Mouse (Mus musculus) liver, adult 2 months (tissue): ENCODE results near the gene Hnrnpa3. TPM values are rescaled to one million over a fixed set of nuclear protein-coding genes. Genes with fewer than 3 reads are reported as not detected.

Source experiments
- DNase-seq: peaks from one replicate; pipeline ENCODE4 v3.0.0-alpha.2; 2011; ENCODE audit warnings: low read depth, low spot score; ENCODE audit errors: extremely low read depth
- H3K27ac ChIP-seq: fragments of 200-500 bp; replicated peaks from 2 replicates; pipeline ENCODE4 v1.5.1; 2012; ENCODE audit warnings: low read depth, mild to moderate bottlenecking, control low read depth, inconsistent platforms, low read length; ENCODE audit not compliant: insufficient read depth
- H3K27me3 ChIP-seq: fragments of 200-500 bp; 2 replicates; pipeline ENCODE4 v1.6.1; 2012; ENCODE audit warnings: mild to moderate bottlenecking, moderate library complexity, low read length, inconsistent platforms; ENCODE audit not compliant: control insufficient read depth, insufficient read depth
- H3K36me3 ChIP-seq: fragments of 200-500 bp; 2 replicates; pipeline ENCODE4 v1.6.1; 2012; ENCODE audit warnings: low read length, inconsistent platforms; ENCODE audit not compliant: control insufficient read depth, insufficient read depth
- H3K4me1 ChIP-seq: fragments of 200-500 bp; 2 replicates; pipeline ENCODE4 v1.6.1; 2011; ENCODE audit warnings: low read length; ENCODE audit not compliant: control insufficient read depth, insufficient read depth
- H3K4me3 ChIP-seq: fragments of 200-500 bp; 2 replicates; pipeline ENCODE4 v1.5.1; 2011; ENCODE audit warnings: low read depth, mild to moderate bottlenecking, control low read depth, low read length, moderate library complexity; ENCODE audit not compliant: insufficient read depth
- H3K79me2 ChIP-seq: fragments of 200-500 bp; 2 replicates; pipeline ENCODE4 v1.6.1; 2012; ENCODE audit warnings: inconsistent platforms, mild to moderate bottlenecking, low read length, moderate library complexity; ENCODE audit not compliant: control insufficient read depth, insufficient read depth
- H3K9ac ChIP-seq: fragments of 200-500 bp; 2 replicates; pipeline ENCODE4 v1.6.1; 2012; ENCODE audit warnings: low read depth, mild to moderate bottlenecking, control low read depth, inconsistent platforms, low read length
- CTCF ChIP-seq: fragments of 200-500 bp; IDR thresholded peaks from 2 replicates; pipeline ENCODE4 v1.5.1; 2011; ENCODE audit warnings: low read depth, low read length, control low read depth
- POLR2A ChIP-seq: fragments of 200-500 bp; IDR thresholded peaks from 2 replicates; pipeline ENCODE4 v1.6.1; 2011; ENCODE audit warnings: low read length, control low read depth; ENCODE audit not compliant: insufficient read depth; ENCODE audit errors: extremely low read depth
- WGBS: fragments of 180-500 bp; shearing (Covaris S2); methylation state at CpG from one replicate; pipeline ENCODE4 v1.1.7; 2018; 5-methylcytosine and 5-hydroxymethylcytosine counted together
- polyA plus RNA-seq: library from polyadenylated mRNA; depleted of rRNA; stranded (reverse); fragments of >200 nt; gene quantifications from 2 replicates; pipeline ENCODE4 v1.2.3, GENCODE M21; 2012
- total RNA-seq: library from RNA; depleted of rRNA; stranded (reverse); fragments of >200 nt; gene quantifications from 2 replicates; pipeline ENCODE4 v1.2.3, GENCODE M21; 2014

Gene Hnrnpa3
- total and polyA plus RNA-seq, 2 experiments = 13.9 to 45.5 TPM

DNA sequence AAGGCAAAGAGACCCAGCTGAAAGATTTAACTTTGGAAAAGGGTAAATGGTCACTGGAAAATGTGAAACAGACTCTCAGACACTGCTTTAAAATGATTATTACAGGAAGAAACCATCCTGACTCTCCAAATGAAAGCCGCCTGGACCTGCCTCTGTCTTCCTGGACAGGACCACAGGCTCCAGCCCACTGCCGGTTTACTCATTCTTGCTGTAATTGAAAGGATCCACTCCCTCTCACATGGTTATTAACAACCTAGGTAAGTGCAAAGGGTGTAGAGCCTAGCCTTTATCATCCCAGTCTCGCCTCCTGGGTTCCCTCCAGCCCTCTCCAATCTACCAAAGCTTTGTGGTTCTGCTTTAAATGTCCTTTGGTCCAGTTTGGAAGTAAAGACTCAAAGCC, 42.1 kb downstream of the Hnrnpa3 start:
- H3K4me1 ChIP-seq = peaks cover 45% of the 10 kb centered on the region
- DNase-seq = no peak
- H3K79me2 ChIP-seq = peaks cover 47% of the 10 kb centered on the region; the same call in 1 of the 2 replicates
- H3K36me3 ChIP-seq = no peaks in the 10 kb centered on the region
- 0 out of 2 replicates have a peak overlapping the region, but pooled peaks have one; percentile 35 for H3K9ac ChIP-seq
- 25% methylated on average over 3 of the region's 3 CpGs for WGBS
- no peaks in the 10 kb centered on the region for H3K27me3 ChIP-seq
- no peak overlapping the region for H3K4me3 ChIP-seq
- H3K27ac ChIP-seq = peak overlapping the region; percentile 49
- TF ChIP-seq CTCF (no peak), POLR2A (no peak)

DNA sequence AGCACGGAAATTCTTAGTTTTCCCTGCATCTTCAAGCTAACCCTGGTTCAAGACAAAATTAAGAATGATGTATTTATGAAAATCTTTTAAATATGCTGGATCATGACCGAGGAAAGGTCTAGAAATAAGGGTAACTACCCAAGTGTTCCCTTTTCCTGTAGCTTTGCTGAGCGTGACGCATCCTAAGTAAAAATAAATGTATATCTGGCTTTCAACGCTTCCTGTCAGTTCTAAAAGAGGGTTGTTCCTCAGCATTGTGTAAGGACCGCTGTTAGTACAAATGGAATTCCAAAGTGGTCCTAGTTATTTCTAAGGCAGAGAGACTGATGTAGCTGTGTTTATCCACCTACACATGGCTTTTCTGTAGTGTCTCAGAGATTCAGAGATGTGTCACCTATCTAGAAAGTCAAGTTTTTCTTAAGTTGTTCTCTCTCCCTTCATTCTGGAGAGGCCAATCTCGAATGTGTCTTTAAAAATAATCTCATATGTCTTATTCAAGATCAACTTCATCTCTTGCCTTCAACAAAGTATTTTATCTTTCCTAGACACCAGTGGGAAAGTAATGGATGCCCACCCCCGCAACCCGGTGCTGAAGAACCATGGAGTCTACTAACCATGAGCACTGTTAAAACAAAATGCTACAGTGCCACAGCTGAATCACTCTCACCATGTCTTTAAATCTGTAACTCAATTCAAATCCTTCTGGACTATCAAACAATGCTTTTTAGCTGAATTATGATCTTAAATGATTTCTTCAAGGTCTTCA, 42.9 kb downstream of the Hnrnpa3 start:
- H3K27me3 ChIP-seq = no peaks in the 10 kb centered on the region
- H3K4me3 ChIP-seq = peak overlapping the region; percentile 33; the same call in 1 of the 2 replicates
- peak; percentile 15 for DNase-seq
- H3K27ac ChIP-seq = peak overlapping the region; percentile 48
- TF ChIP-seq CTCF = no peak
- TF ChIP-seq POLR2A = no peak
- no peaks in the 10 kb centered on the region for H3K36me3 ChIP-seq
- H3K9ac ChIP-seq = peak overlapping the region; percentile 46; the same call in 1 of the 2 replicates
- peaks cover 39% of the 10 kb centered on the region; the same call in 1 of the 2 replicates for H3K79me2 ChIP-seq
- 30% methylated on average over 9 of the region's 9 CpGs for WGBS
- peaks cover 41% of the 10 kb centered on the region for H3K4me1 ChIP-seq

DNA sequence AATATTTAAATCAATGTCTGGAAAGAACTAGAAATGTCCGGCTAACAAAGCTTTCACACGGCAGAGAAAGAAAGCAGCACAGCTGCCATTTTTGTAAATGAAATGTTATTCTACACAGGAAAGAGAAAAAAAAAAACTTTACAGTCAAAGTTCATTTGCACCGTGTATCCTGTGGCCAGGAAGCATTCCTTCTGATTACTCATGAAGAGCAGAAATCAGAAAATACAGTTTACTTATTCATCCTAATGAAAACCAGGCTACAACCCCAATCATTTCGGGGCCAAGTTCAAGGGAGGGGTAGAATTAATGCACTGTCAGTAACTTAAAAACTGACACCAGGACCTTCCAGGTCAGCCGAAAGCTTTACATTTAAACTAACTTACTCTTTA, 43.5 kb downstream of the Hnrnpa3 start:
- peak overlapping the region; percentile 96 for H3K4me3 ChIP-seq
- DNase-seq = no peak
- H3K36me3 ChIP-seq = no peaks in the 10 kb centered on the region
- TF ChIP-seq CTCF = no peak
- no peak for TF ChIP-seq POLR2A
- peak overlapping the region; percentile 70 for H3K9ac ChIP-seq
- 0% methylated on average over 5 of the region's 5 CpGs for WGBS
- H3K4me1 ChIP-seq = peaks cover 40% of the 10 kb centered on the region
- H3K27me3 ChIP-seq = no peaks in the 10 kb centered on the region
- H3K27ac ChIP-seq = peak overlapping the region; percentile 99
- H3K79me2 ChIP-seq = peaks cover 34% of the 10 kb centered on the region; the same call in 1 of the 2 replicates

DNA sequence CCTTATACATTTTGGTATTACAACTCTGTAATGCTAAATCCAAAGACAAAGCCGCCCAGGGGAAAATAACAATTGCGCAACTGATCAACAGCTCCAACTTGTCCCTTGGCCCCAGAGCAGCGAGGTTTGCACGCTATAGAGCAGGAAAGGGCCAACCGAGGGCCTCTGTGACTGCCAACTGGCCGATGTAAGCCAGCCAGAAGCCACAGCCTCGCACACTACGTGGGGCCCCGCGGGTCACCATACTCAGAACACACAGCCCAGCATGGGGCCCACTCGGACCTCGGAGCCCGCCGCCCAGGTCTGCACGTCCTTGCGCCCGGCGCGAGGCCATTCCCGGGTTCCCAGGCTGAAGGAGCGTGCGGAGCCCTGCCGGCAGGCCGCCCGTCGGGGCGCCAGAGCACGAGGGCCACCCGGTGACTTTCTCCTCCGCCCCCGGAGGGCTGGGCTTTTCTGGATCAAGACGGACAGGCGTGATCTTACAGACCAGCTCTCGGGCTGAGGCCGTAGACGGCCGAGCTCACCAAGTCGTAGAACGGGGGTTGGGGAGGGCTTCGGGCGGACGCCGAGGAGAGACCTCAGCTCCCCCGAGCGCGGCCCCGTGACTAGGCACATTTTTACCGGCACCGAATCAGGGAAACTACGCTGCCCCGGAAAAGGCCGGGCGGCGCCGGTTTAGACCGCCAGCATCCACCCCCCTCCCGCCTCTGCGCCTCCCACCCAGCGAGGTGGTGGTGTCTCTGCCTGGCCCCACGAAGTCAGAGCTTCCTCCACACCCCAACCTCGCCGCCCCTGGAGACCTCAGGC, 44.5 kb downstream of the Hnrnpa3 start:
- peaks cover 33% of the 10 kb centered on the region for H3K4me1 ChIP-seq

DNA sequence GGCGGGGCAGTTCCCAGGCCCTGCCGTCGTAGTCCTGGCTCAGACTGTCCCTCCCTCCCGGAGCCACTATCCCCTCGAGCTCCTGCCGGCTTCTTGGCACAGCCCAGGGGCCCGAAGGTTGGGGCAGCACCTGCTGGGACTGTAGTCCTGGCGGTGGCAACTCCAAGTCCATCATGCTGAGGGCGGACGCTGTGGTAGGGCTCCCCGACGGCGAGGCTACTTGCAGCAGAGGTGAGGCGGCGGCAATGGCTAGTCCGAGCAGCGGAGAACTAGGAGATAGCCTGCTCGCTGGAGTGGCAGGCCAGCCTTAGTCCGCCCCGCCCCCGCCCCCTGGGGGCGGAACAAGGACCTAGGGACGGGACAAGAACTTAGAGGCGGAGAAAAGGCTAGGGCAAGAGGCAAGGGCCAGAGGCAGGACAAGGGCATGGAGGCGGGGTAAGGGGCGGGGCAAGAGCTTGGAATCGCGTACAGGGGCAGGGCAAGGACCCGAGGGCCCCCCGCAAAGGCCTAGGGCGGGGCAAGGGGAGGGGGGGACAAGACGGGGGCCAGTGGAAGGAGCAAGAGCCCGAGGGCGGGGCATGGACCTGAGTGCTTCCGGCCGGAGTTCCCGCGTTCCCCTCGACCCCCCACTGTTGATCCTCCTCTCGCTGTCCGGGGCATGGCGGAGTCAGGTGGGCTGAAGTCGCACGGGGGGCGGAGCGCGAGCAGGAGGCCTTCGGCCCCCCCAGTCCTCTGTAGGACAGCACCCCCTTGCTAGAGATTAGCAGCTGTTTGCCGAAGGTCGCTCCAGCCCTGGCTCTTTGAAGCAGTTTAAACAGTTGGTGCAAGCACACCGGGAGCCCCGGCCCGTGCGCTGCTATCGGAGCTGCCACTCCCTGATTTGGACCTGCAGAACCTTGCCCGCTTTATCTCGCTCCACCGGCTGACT, 45.4 kb downstream of the Hnrnpa3 start, which contains the start of gene Nfe2l2:
Nfe2l2 (minus strand) TSS at position 408 of the 928 bp plus-strand sequence.
- H3K79me2 ChIP-seq = peaks cover 17% of the 10 kb centered on the region; the same call in 1 of the 2 replicates
- peak within 1 kb of the TSS; percentile 99 for H3K27ac ChIP-seq
- under 1% methylated on average over 55 of the region's 58 CpGs for WGBS
- peak; percentile 96 for DNase-seq
- peak within 1 kb of the TSS; percentile 96 for H3K4me3 ChIP-seq
- peaks cover 26% of the 10 kb centered on the region for H3K4me1 ChIP-seq
- H3K27me3 ChIP-seq = no peaks in the 10 kb centered on the region
- H3K36me3 ChIP-seq = no peaks in the 10 kb centered on the region
- peak within 1 kb of the TSS; percentile 99 for H3K9ac ChIP-seq
- peak; percentile 17; the same call in 1 of the 2 replicates for TF ChIP-seq CTCF
- TF ChIP-seq POLR2A = peak; percentile 99

More for the DNA sequence above, 44.5 kb downstream of the Hnrnpa3 start:
- TF ChIP-seq CTCF (no peak), POLR2A (peak; percentile 85)
- peak overlapping the region; percentile 99 for H3K9ac ChIP-seq
- peaks cover 26% of the 10 kb centered on the region; the same call in 1 of the 2 replicates for H3K79me2 ChIP-seq
- no peaks in the 10 kb centered on the region for H3K36me3 ChIP-seq
- H3K4me3 ChIP-seq = peak overlapping the region; percentile 96
- H3K27me3 ChIP-seq = no peaks in the 10 kb centered on the region
- DNase-seq = peak; percentile 96
- peak overlapping the region; percentile 99 for H3K27ac ChIP-seq
- WGBS = under 1% methylated on average over 62 of the region's 62 CpGs
